Mouse (Mus musculus) hindbrain, embryonic 16.5 days (tissue): Measurements from ENCODE around the gene Cacna2d1. TPM values are rescaled to one million over a fixed set of nuclear protein-coding genes. Genes with fewer than 3 reads are reported as not detected.

Experiments
- ATAC-seq: fragments of 200-750 bp; cut with Nextera tagmentation; 2 replicates; pipeline ENCODE4 v1.8.0; 2017; ENCODE audit warnings: moderate TSS enrichment, moderate library complexity
- H3K27ac ChIP-seq: fragments of 300-500 bp; sonication (generic); 2 replicates; pipeline ENCODE4 v1.5.1; 2014; ENCODE audit warnings: low read depth, mild to moderate bottlenecking, control low read depth, low read length, moderate library complexity
- H3K27me3 ChIP-seq: fragments of 300-500 bp; sonication (generic); replicated peaks from 2 replicates; pipeline ENCODE4 v1.6.1; 2014; ENCODE audit warnings: low read length; ENCODE audit not compliant: control insufficient read depth, insufficient read depth
- H3K36me3 ChIP-seq: fragments of 300-500 bp; sonication (generic); 2 replicates; pipeline ENCODE4 v1.6.1; 2014; ENCODE audit warnings: mild to moderate bottlenecking, low read length, moderate library complexity, mixed read lengths; ENCODE audit not compliant: control insufficient read depth, insufficient read depth
- H3K4me1 ChIP-seq: fragments of 300-500 bp; sonication (generic); 2 replicates; pipeline ENCODE4 v1.6.1; 2014; ENCODE audit warnings: low read depth, low read length; ENCODE audit not compliant: control insufficient read depth, insufficient read depth
- H3K4me2 ChIP-seq: fragments of 300-500 bp; sonication (generic); 2 replicates; pipeline ENCODE4 v1.6.1; 2014; ENCODE audit warnings: mild to moderate bottlenecking, low read length, control low read depth, moderate library complexity
- H3K4me3 ChIP-seq: fragments of 300-500 bp; sonication (generic); 2 replicates; pipeline ENCODE4 v1.5.1; 2014; ENCODE audit warnings: mild to moderate bottlenecking, low read length, control low read depth, moderate library complexity
- H3K9ac ChIP-seq: fragments of 300-500 bp; sonication (generic); 2 replicates; pipeline ENCODE4 v1.6.1; 2014; ENCODE audit warnings: low read depth, mild to moderate bottlenecking, control low read depth, low read length, moderate library complexity
- H3K9me3 ChIP-seq: fragments of 300-500 bp; sonication (generic); 2 replicates; pipeline ENCODE4 v1.6.1; 2014; ENCODE audit warnings: mild to moderate bottlenecking, low read length, moderate library complexity; ENCODE audit not compliant: control insufficient read depth
- whole genome bisulfite sequencing: fragments of 180-500 bp; shearing (Covaris S2); extraction: QIAGEN DNeasy Blood & Tissue Kit; methylation state at CpG from one replicate; pipeline ENCODE4 v1.1.7; 2014; 5-methylcytosine and 5-hydroxymethylcytosine counted together
- polyA plus RNA-seq: library from polyadenylated mRNA; unstranded; fragments of >200 nt; fragmentation: Nextera tagmentation; extraction: Ambion mirVana; gene quantifications from 2 replicates; pipeline ENCODE4 v1.2.1, GENCODE M21; 2015

Gene Cacna2d1
- polyA plus RNA-seq, 1 experiment from 2014 or later = 30.4 TPM

- H3K4me2 ChIP-seq = no peak overlapping the region
- WGBS = 75% methylated on average over 4 of the region's 4 CpGs
- H3K4me3 ChIP-seq = no peak overlapping the region
- H3K27me3 ChIP-seq = no peaks in the 10 kb centered on the region
- H3K9me3 ChIP-seq = no peaks in the 10 kb centered on the region
- H3K9ac ChIP-seq = no peak overlapping the region
- no peaks in the 10 kb centered on the region for H3K4me1 ChIP-seq
- H3K36me3 ChIP-seq = no peaks in the 10 kb centered on the region
- ATAC-seq = no peak
- no peak overlapping the region for H3K27ac ChIP-seq
These were observed 255.4 kb downstream of the Cacna2d1 start for GRCm38 (mm10) chr5:16189878-16190277.

DNA sequence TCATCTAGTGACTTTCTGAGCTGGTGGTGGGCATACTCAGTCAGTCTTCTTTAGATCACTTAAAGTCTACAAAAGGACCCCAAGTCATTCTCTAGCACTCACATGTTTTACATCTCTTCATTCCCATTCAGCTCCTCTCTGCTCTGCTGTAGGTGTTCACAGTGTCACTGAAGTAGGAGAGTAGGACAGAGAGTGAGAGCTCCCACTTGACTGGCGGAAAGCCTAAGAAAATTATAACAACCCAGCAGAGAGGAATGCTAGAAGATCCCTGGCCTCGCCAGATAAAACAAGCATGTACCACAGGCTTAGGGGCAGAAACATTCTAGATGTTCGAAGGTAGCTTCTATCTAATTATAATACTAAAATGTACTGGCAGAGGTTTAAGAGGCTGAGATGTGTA lies 256.7 kb downstream of the Cacna2d1 start:
- WGBS = 89% methylated on average over 3 of the region's 3 CpGs
- no peak overlapping the region for H3K4me3 ChIP-seq
- H3K36me3 ChIP-seq = no peaks in the 10 kb centered on the region
- no peaks in the 10 kb centered on the region for H3K9me3 ChIP-seq
- H3K27ac ChIP-seq = no peak overlapping the region
- no peak for ATAC-seq
- no peaks in the 10 kb centered on the region for H3K4me1 ChIP-seq
- no peak overlapping the region for H3K4me2 ChIP-seq
- H3K27me3 ChIP-seq = no peaks in the 10 kb centered on the region
- no peak overlapping the region for H3K9ac ChIP-seq

DNA sequence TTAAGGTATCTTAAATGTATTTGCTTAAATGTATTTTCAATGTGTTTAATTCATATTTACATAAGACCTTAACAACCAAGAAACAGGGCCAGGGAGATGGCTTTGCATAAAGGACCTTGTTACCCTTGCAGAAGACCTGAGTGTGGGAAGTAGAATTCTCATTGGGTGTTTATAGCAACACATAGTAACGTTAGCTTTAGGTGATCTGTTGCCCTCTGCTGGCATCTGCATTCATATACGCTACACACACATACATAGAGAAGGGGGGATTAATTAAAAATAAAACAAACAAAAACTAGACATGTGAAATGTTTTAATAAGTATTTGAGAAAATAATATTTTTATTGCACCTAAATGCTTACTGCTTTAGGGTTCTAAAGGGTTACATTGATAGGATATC lies 265.3 kb downstream of the Cacna2d1 start:
- 36% methylated on average over 2 of the region's 2 CpGs for WGBS
- no peak for ATAC-seq
- H3K36me3 ChIP-seq = no peaks in the 10 kb centered on the region
- no peak overlapping the region for H3K9ac ChIP-seq
- no peak overlapping the region for H3K4me3 ChIP-seq
- no peak overlapping the region for H3K27ac ChIP-seq
- no peaks in the 10 kb centered on the region for H3K9me3 ChIP-seq
- H3K4me1 ChIP-seq = no peaks in the 10 kb centered on the region
- no peak overlapping the region for H3K4me2 ChIP-seq
- H3K27me3 ChIP-seq = no peaks in the 10 kb centered on the region

- H3K27me3 ChIP-seq = no peaks in the 10 kb centered on the region
- no peak overlapping the region for H3K4me3 ChIP-seq
- no peaks in the 10 kb centered on the region for H3K36me3 ChIP-seq
- no peak overlapping the region for H3K9ac ChIP-seq
- no peaks in the 10 kb centered on the region for H3K9me3 ChIP-seq
- no peak overlapping the region for H3K4me2 ChIP-seq
- ATAC-seq = no peak
- no peaks in the 10 kb centered on the region for H3K4me1 ChIP-seq
- 63% methylated on average over 4 of the region's 4 CpGs for WGBS
- no peak overlapping the region for H3K27ac ChIP-seq
These were observed 287.5 kb downstream of the Cacna2d1 start for GRCm38 (mm10) chr5:16221960-16222359.

GRCm38 (mm10) chr5:16225359-16225758 lies 290.9 kb downstream of the Cacna2d1 start:
- Histone ChIP-seq H3K4me2 (no peak overlapping the region), H3K27me3 (no peaks in the 10 kb centered on the region), H3K9ac (no peak overlapping the region), H3K4me1 (no peaks in the 10 kb centered on the region), H3K4me3 (no peak overlapping the region), H3K9me3 (no peaks in the 10 kb centered on the region), H3K36me3 (no peaks in the 10 kb centered on the region), H3K27ac (no peak overlapping the region)
- WGBS = 29% methylated on average over 2 of the region's 2 CpGs
- no peak for ATAC-seq

DNA sequence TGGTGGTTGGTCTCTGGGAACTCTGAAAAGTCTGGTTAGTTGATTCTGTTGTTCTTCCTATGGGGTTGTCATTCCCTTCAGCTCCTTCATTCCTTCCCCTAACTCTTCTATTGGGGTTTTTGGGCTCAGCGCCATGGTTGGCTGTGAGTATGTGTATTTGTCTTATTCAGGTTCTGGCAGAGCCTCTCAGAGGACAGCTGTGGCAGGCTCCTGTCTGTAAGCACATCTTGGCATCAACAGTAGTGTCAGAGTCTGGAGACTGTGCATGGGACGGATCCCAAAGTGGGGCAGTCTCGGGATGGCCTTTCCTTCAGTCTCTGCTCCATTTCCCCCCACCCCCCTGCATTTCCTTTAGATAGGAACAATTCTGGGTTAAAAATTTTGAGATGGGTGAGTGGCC lies 294.9 kb downstream of the Cacna2d1 start:
- no peaks in the 10 kb centered on the region for H3K27me3 ChIP-seq
- no peaks in the 10 kb centered on the region for H3K36me3 ChIP-seq
- ATAC-seq = peak; percentile 72; the same call in 1 of the 2 replicates
- no peak overlapping the region for H3K4me2 ChIP-seq
- no peaks in the 10 kb centered on the region for H3K9me3 ChIP-seq
- H3K4me3 ChIP-seq = no peak overlapping the region
- H3K9ac ChIP-seq = no peak overlapping the region
- no peaks in the 10 kb centered on the region for H3K4me1 ChIP-seq
- H3K27ac ChIP-seq = no peak overlapping the region
- WGBS = 53% methylated on average over 3 of the region's 3 CpGs

DNA sequence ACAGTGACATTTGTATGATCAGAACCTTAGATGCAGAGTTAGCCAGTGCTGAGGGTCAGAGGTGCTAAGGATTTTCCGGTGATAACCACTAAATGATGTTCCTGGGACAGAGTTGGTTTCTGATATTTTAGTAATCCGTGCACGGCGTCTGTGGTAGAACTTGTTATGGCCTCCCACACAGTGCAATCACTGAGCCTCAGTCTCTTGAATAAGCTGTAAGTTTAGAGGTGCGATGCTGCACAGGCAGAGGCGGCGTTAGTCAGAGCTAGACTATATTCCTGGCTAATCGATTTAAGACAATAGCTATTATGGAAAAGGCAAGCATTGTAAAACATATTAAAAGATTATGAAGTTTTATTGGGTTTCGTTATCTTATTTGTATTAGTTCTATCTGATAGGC lies 297.0 kb downstream of the Cacna2d1 start:
- H3K9ac ChIP-seq = no peak overlapping the region
- no peaks in the 10 kb centered on the region for H3K9me3 ChIP-seq
- no peak for ATAC-seq
- H3K27ac ChIP-seq = no peak overlapping the region
- no peak overlapping the region for H3K4me3 ChIP-seq
- no peak overlapping the region for H3K4me2 ChIP-seq
- no peaks in the 10 kb centered on the region for H3K27me3 ChIP-seq
- H3K4me1 ChIP-seq = peaks cover 3% of the 10 kb centered on the region
- WGBS = 90% methylated on average over 9 of the region's 9 CpGs
- no peaks in the 10 kb centered on the region for H3K36me3 ChIP-seq

- H3K4me2 ChIP-seq = no peak overlapping the region
- H3K9me3 ChIP-seq = no peaks in the 10 kb centered on the region
- H3K4me1 ChIP-seq = peaks cover 7% of the 10 kb centered on the region
- WGBS = 32% methylated on average over 6 of the region's 6 CpGs
- H3K9ac ChIP-seq = no peak overlapping the region
- H3K36me3 ChIP-seq = no peaks in the 10 kb centered on the region
- no peak overlapping the region for H3K27ac ChIP-seq
- no peaks in the 10 kb centered on the region for H3K27me3 ChIP-seq
- H3K4me3 ChIP-seq = no peak overlapping the region
- ATAC-seq = no peak
These were observed 300.4 kb downstream of the Cacna2d1 start for GRCm38 (mm10) chr5:16234891-16235290.

DNA sequence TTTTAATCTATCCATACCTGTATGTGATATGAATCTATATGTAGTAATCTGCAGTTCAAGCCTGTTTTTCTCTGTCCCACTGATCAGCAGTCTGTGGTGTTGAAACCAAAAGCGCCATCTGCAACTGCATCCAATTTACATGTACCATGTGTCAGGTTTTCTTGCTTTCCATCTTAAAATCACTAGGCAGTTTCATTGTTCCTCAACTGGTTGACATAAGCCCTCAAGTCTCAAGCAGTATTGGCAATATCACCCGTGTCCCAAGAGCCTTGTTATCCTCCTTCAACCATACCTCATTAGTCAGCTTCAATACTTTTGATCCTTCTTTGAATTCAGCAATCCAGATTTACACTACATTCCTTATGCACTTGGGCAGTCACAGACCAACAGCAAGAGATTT lies 301.4 kb downstream of the Cacna2d1 start:
- Histone ChIP-seq H3K4me2 (no peak overlapping the region), H3K4me1 (peaks cover 7% of the 10 kb centered on the region), H3K27ac (no peak overlapping the region), H3K36me3 (no peaks in the 10 kb centered on the region), H3K27me3 (no peaks in the 10 kb centered on the region), H3K9ac (no peak overlapping the region), H3K4me3 (no peak overlapping the region), H3K9me3 (no peaks in the 10 kb centered on the region)
- ATAC-seq = 0 out of 2 replicates have a peak, but pooled peaks have one; percentile 18
- WGBS = 62% methylated on average over 2 of the region's 2 CpGs

- H3K9me3 ChIP-seq = no peaks in the 10 kb centered on the region
- no peak overlapping the region for H3K9ac ChIP-seq
- no peak overlapping the region for H3K4me2 ChIP-seq
- peak; percentile 19; the same call in 1 of the 2 replicates for ATAC-seq
- 56% methylated on average over 4 of the region's 4 CpGs for WGBS
- H3K4me3 ChIP-seq = no peak overlapping the region
- H3K27ac ChIP-seq = no peak overlapping the region
- peaks cover 7% of the 10 kb centered on the region for H3K4me1 ChIP-seq
- no peaks in the 10 kb centered on the region for H3K27me3 ChIP-seq
- no peaks in the 10 kb centered on the region for H3K36me3 ChIP-seq
These were observed 302.1 kb downstream of the Cacna2d1 start for GRCm38 (mm10) chr5:16236608-16237007.
